Mouse (Mus musculus) hindbrain, embryonic 10.5 days (tissue): ENCODE measurements around the gene Ube2g1. TPM values are rescaled to one million over a fixed set of nuclear protein-coding genes. Genes with fewer than 3 reads are reported as not detected.

Experiments used
- DNase-seq: peaks from one replicate; pipeline ENCODE4 v3.0.0-alpha.2; 2017; ENCODE audit warnings: low spot score
- H3K27ac ChIP-seq: fragments of 300-500 bp; sonication (generic); 2 replicates; pipeline ENCODE4 v1.5.1; 2016; ENCODE audit warnings: mild to moderate bottlenecking, moderate library complexity
- H3K27me3 ChIP-seq: fragments of 300-500 bp; sonication (generic); 2 replicates; pipeline ENCODE4 v1.6.1; 2016; ENCODE audit warnings: mild to moderate bottlenecking; ENCODE audit not compliant: poor library complexity, insufficient read depth, severe bottlenecking
- H3K36me3 ChIP-seq: fragments of 300-500 bp; sonication (generic); 2 replicates; pipeline ENCODE4 v1.6.1; 2016; ENCODE audit warnings: mild to moderate bottlenecking, moderate library complexity
- H3K4me1 ChIP-seq: fragments of 300-500 bp; sonication (generic); replicated peaks from 2 replicates; pipeline ENCODE4 v1.6.1; 2016; ENCODE audit warnings: mild to moderate bottlenecking
- H3K4me3 ChIP-seq: fragments of 300-500 bp; sonication (generic); 2 replicates; pipeline ENCODE4 v1.5.1; 2016; ENCODE audit warnings: mild to moderate bottlenecking, moderate library complexity
- H3K9me3 ChIP-seq: fragments of 300-500 bp; sonication (generic); 2 replicates; pipeline ENCODE4 v1.6.1; 2016; ENCODE audit warnings: mild to moderate bottlenecking, moderate library complexity
- WGBS: fragments of 180-500 bp; shearing (Covaris S2); methylation state at CpG from one replicate; pipeline ENCODE4 v1.1.7; 2016; 5-methylcytosine and 5-hydroxymethylcytosine counted together
- polyA plus RNA-seq: library from polyadenylated mRNA; unstranded; fragments of >200 nt; fragmentation: Nextera tagmentation; extraction: Ambion mirVana; gene quantifications from 2 replicates; pipeline ENCODE4 v1.2.1, GENCODE M21; 2016

Gene Ube2g1
- 93.0 and 95.7 TPM in 2 replicates for polyA plus RNA-seq

- peak within 1 kb of the TSS; percentile 86 for H3K4me3 ChIP-seq
- 2% methylated on average over 54 of the region's 56 CpGs for WGBS
- H3K27me3 ChIP-seq: no peaks in the 10 kb centered on the region
- H3K9me3 ChIP-seq: no peaks in the 10 kb centered on the region
- H3K4me1 ChIP-seq: peaks cover 11% of the 10 kb centered on the region
- peak within 1 kb of the TSS; percentile 100 for H3K27ac ChIP-seq
- no peaks in the 10 kb centered on the region for H3K36me3 ChIP-seq
- peak; percentile 99 for DNase-seq
These were observed at the start of gene Ube2g1 for GRCm38 (mm10) chr11:72606694-72607407. Gene Ube2g1, plus strand, starts transcription at chr11:72607283.

GRCm38 (mm10) chr11:72558155-72558554 is 48.9 kb upstream of the Ube2g1 start:
- no peaks in the 10 kb centered on the region; the same call in 1 of the 2 replicates for H3K4me1 ChIP-seq
- WGBS: 73% methylated on average over 5 of the region's 5 CpGs

GRCm38 (mm10) chr11:72560661-72561060 is 46.4 kb upstream of the Ube2g1 start:
- no peaks in the 10 kb centered on the region for H3K36me3 ChIP-seq
- H3K4me1 ChIP-seq: no peaks in the 10 kb centered on the region; the same call in 1 of the 2 replicates
- H3K27ac ChIP-seq: no peak overlapping the region
- no peak for DNase-seq
- no peaks in the 10 kb centered on the region for H3K27me3 ChIP-seq
- 75% methylated on average over 3 of the region's 3 CpGs for WGBS
- no peaks in the 10 kb centered on the region for H3K9me3 ChIP-seq
- no peak overlapping the region for H3K4me3 ChIP-seq

More at GRCm38 (mm10) chr11:72558155-72558554, 48.9 kb upstream of the Ube2g1 start:
- Histone ChIP-seq H3K4me3 (no peak overlapping the region), H3K9me3 (no peaks in the 10 kb centered on the region), H3K27ac (no peak overlapping the region), H3K27me3 (no peaks in the 10 kb centered on the region), H3K36me3 (no peaks in the 10 kb centered on the region)
- no peak for DNase-seq

GRCm38 (mm10) chr11:72564232-72564807 is 42.8 kb upstream of the Ube2g1 start:
- Histone ChIP-seq H3K9me3 (no peaks in the 10 kb centered on the region), H3K4me1 (peaks cover 6% of the 10 kb centered on the region; the same call in 1 of the 2 replicates), H3K36me3 (no peaks in the 10 kb centered on the region), H3K27me3 (no peaks in the 10 kb centered on the region), H3K4me3 (no peak overlapping the region), H3K27ac (no peak overlapping the region)
- WGBS: 26% methylated on average over 6 of the region's 6 CpGs
- DNase-seq: peak; percentile 31

GRCm38 (mm10) chr11:72566304-72566703 is 40.8 kb upstream of the Ube2g1 start:
- Histone ChIP-seq H3K27me3 (peaks cover 6% of the 10 kb centered on the region; the same call in 1 of the 2 replicates), H3K4me3 (no peak overlapping the region), H3K27ac (no peak overlapping the region), H3K36me3 (no peaks in the 10 kb centered on the region), H3K4me1 (peaks cover 13% of the 10 kb centered on the region; the same call in 1 of the 2 replicates), H3K9me3 (no peaks in the 10 kb centered on the region)
- 71% methylated on average over 7 of the region's 7 CpGs for WGBS
- no peak for DNase-seq

GRCm38 (mm10) chr11:72566816-72567338 is 40.2 kb upstream of the Ube2g1 start:
- peaks cover 13% of the 10 kb centered on the region; the same call in 1 of the 2 replicates for H3K4me1 ChIP-seq
- H3K27me3 ChIP-seq: peaks cover 8% of the 10 kb centered on the region; the same call in 1 of the 2 replicates
- no peak overlapping the region for H3K27ac ChIP-seq
- WGBS: 44% methylated on average over 10 of the region's 10 CpGs
- H3K36me3 ChIP-seq: no peaks in the 10 kb centered on the region
- no peak overlapping the region for H3K4me3 ChIP-seq
- DNase-seq: no peak
- H3K9me3 ChIP-seq: no peaks in the 10 kb centered on the region

GRCm38 (mm10) chr11:72569051-72569450 is 38.0 kb upstream of the Ube2g1 start:
- Histone ChIP-seq H3K4me1 (peaks cover 13% of the 10 kb centered on the region; the same call in 1 of the 2 replicates), H3K36me3 (no peaks in the 10 kb centered on the region), H3K27ac (no peak overlapping the region), H3K27me3 (peaks cover 8% of the 10 kb centered on the region; the same call in 1 of the 2 replicates), H3K9me3 (no peaks in the 10 kb centered on the region), H3K4me3 (no peak overlapping the region)
- DNase-seq: no peak
- 61% methylated on average over 8 of the region's 8 CpGs for WGBS

- DNase-seq: no peak
- Histone ChIP-seq H3K36me3 (no peaks in the 10 kb centered on the region), H3K27ac (peak overlapping the region; percentile 73; the same call in 1 of the 2 replicates), H3K9me3 (no peaks in the 10 kb centered on the region), H3K4me3 (no peak overlapping the region), H3K4me1 (peaks cover 13% of the 10 kb centered on the region; the same call in 1 of the 2 replicates), H3K27me3 (peaks cover 8% of the 10 kb centered on the region; the same call in 1 of the 2 replicates)
- WGBS: 65% methylated on average over 11 of the region's 11 CpGs
These were observed 37.3 kb upstream of the Ube2g1 start for GRCm38 (mm10) chr11:72569671-72570318.

GRCm38 (mm10) chr11:72570319-72570979 is 36.6 kb upstream of the Ube2g1 start:
- peak overlapping the region; percentile 73 for H3K27ac ChIP-seq
- 6% methylated on average over 18 of the region's 18 CpGs for WGBS
- H3K9me3 ChIP-seq: no peaks in the 10 kb centered on the region
- H3K36me3 ChIP-seq: no peaks in the 10 kb centered on the region
- peak overlapping the region; percentile 37 for H3K4me3 ChIP-seq
- peaks cover 13% of the 10 kb centered on the region; the same call in 1 of the 2 replicates for H3K4me1 ChIP-seq
- H3K27me3 ChIP-seq: peaks cover 8% of the 10 kb centered on the region; the same call in 1 of the 2 replicates
- DNase-seq: peak; percentile 86

- Histone ChIP-seq H3K27me3 (peaks cover 13% of the 10 kb centered on the region), H3K9me3 (no peaks in the 10 kb centered on the region), H3K4me1 (peaks cover 25% of the 10 kb centered on the region), H3K27ac (no peak overlapping the region), H3K36me3 (no peaks in the 10 kb centered on the region), H3K4me3 (no peak overlapping the region)
- WGBS: 88% methylated on average over 1 of the region's 1 CpGs
- no peak for DNase-seq
These were observed 33.3 kb upstream of the Ube2g1 start for GRCm38 (mm10) chr11:72573819-72574218.

- WGBS: 23% methylated on average over 7 of the region's 7 CpGs
- Histone ChIP-seq H3K4me1 (peaks cover 18% of the 10 kb centered on the region), H3K36me3 (no peaks in the 10 kb centered on the region), H3K27ac (peak overlapping the region; percentile 81), H3K27me3 (peaks cover 9% of the 10 kb centered on the region), H3K4me3 (peak overlapping the region; percentile 51), H3K9me3 (no peaks in the 10 kb centered on the region)
- DNase-seq: no peak
These were observed 31.0 kb upstream of the Ube2g1 start for GRCm38 (mm10) chr11:72576111-72576465.
